Mouse (Mus musculus) hindbrain, postnatal 0 days (tissue): Measurements from ENCODE around the gene Cldn34c3. TPM values are rescaled to one million over a fixed set of nuclear protein-coding genes. Genes with fewer than 3 reads are reported as not detected.
"Not testable (repeated sequence)": the region's sequence is repeated elsewhere in the genome, so short reads cannot be mapped to it uniquely, and the experiment has no call there.

Source experiments
- ATAC-seq: fragments of 200-750 bp; cut with Nextera tagmentation; 2 replicates; pipeline ENCODE4 v1.8.0; 2017; ENCODE audit warnings: mild to moderate bottlenecking, moderate TSS enrichment, moderate library complexity
- DNase-seq: peaks from one replicate; pipeline ENCODE4 v3.0.0-alpha.2; 2015; ENCODE audit warnings: low spot score
- H3K27ac ChIP-seq: fragments of 300-500 bp; sonication (generic); 2 replicates; pipeline ENCODE4 v1.5.1; 2014; ENCODE audit warnings: mild to moderate bottlenecking
- H3K27me3 ChIP-seq: fragments of 300-500 bp; sonication (generic); 2 replicates; pipeline ENCODE4 v1.6.1; 2014; ENCODE audit warnings: low read length, mixed read lengths; ENCODE audit not compliant: insufficient read depth
- H3K36me3 ChIP-seq: fragments of 300-500 bp; sonication (generic); 2 replicates; pipeline ENCODE4 v1.6.1; 2014; ENCODE audit warnings: low read length, mixed read lengths; ENCODE audit not compliant: insufficient read depth
- H3K4me1 ChIP-seq: fragments of 300-500 bp; sonication (generic); 2 replicates; pipeline ENCODE4 v1.6.1; 2014; ENCODE audit warnings: antibody characterized with exemption, low read length, mixed read lengths; ENCODE audit not compliant: insufficient read depth
- H3K4me2 ChIP-seq: fragments of 300-500 bp; sonication (generic); 2 replicates; pipeline ENCODE4 v1.6.1; 2014; ENCODE audit warnings: low read depth, mild to moderate bottlenecking, low read length, moderate library complexity, mixed read lengths
- H3K4me3 ChIP-seq: fragments of 300-500 bp; sonication (generic); 2 replicates; pipeline ENCODE4 v1.5.1; 2014; ENCODE audit warnings: low read length
- H3K9ac ChIP-seq: fragments of 300-500 bp; sonication (generic); replicated peaks from 2 replicates; pipeline ENCODE4 v1.6.1; 2014; ENCODE audit warnings: mild to moderate bottlenecking, low read length, moderate library complexity, mixed read lengths
- H3K9me3 ChIP-seq: fragments of 300-500 bp; sonication (generic); 2 replicates; pipeline ENCODE4 v1.6.1; 2016; ENCODE audit warnings: low read length, mixed read lengths
- polyA plus RNA-seq: library from polyadenylated mRNA; unstranded; fragments of >200 nt; fragmentation: Nextera tagmentation; extraction: Ambion mirVana; gene quantifications from 2 replicates; pipeline ENCODE4 v1.2.1, GENCODE M21; 2015
- total RNA-seq: library from RNA; depleted of rRNA; stranded (reverse); fragments of >200 nt; gene quantifications from 2 replicates; pipeline ENCODE4 v1.2.3, GENCODE M21; 2014; rRNA removed

Gene Cldn34c3
- not detected in 2 replicates for total RNA-seq
- polyA plus RNA-seq: not detected in 2 replicates

DNA sequence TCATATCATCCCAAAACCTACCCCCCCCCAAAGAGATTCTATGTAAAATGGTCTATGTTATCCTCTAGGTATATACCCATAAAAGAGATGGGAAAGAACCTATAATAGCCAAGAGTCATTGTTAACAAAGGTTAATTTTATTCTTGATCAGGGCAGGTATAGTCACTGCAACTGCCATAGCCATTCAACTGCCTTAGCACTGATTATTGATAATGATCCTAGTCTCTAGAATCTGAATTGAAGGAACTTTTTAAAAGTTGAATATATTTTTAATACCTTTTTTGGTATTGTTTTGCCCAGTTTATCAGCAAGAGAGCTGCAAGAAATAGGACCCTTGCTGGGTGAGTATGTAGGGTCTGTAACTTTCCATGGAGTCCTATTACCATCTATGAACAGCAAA lies at the start of gene Cldn34c3:
Gene Cldn34c3 (plus strand): TSS at position 301 of the 400 bp plus-strand sequence.
- ATAC-seq: not testable (repeated sequence)

More for the DNA sequence above, at the start of gene Cldn34c3:
- not testable (repeated sequence) for H3K9me3 ChIP-seq, H3K9ac ChIP-seq, H3K4me2 ChIP-seq, H3K4me3 ChIP-seq, H3K36me3 ChIP-seq, H3K27me3 ChIP-seq, H3K27ac ChIP-seq, DNase-seq, H3K4me1 ChIP-seq

Other genes starting within 250 kb of the Cldn34c3 start
- not detected in 2 replicates for gene Cldn34c2, start 212.0 kb upstream of the Cldn34c3 start, total RNA-seq
- not detected in 2 replicates for gene Cldn34c2, start 212.0 kb upstream of the Cldn34c3 start, polyA plus RNA-seq
- gene Gm17467, start 88.9 kb upstream of the Cldn34c3 start, total RNA-seq: not detected in 2 replicates
- gene Gm17467, start 88.9 kb upstream of the Cldn34c3 start, polyA plus RNA-seq: not detected in 2 replicates